Mouse (Mus musculus) adrenal gland, postnatal 36 days (tissue): ENCODE data around the gene Osgin1. TPM values are rescaled to one million over a fixed set of nuclear protein-coding genes. Genes with fewer than 3 reads are reported as not detected.

ENCODE experiments used
- DNase-seq, 2 experiments: peaks; one replicate each; pipeline ENCODE4 v3.0.0; 2021; ENCODE audit warnings: mixed read lengths in 1 of 2
- total RNA-seq, 2 experiments: library from RNA; stranded (reverse); gene quantifications; 2 replicates each; pipeline ENCODE4 v1.2.3; 2021

The Osgin1 gene
- total RNA-seq, 2 experiments from 2014 or later, result 60.9 to 140 TPM

DNA sequence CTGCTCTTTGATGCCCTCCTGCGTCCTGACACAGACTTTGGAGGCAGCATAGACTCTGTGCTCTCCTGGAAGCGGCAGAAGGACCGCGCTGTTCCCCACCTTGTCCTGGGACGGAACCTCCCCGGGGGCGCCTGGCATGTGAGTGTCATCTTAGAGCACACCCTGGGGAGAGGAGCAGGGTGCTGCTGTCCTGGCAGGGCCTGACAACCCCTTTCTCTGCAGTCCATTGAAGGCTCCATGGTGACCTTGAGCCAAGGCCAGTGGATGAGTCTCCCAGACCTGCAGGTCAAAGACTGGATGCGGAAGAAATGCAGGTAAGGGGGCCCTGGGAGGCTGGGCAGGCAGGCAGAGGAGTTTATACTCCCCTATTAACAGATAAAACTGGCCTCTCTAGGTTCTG, 9.0 kb downstream of the Osgin1 start:
- peak; percentile 58 to 63 for DNase-seq

DNA sequence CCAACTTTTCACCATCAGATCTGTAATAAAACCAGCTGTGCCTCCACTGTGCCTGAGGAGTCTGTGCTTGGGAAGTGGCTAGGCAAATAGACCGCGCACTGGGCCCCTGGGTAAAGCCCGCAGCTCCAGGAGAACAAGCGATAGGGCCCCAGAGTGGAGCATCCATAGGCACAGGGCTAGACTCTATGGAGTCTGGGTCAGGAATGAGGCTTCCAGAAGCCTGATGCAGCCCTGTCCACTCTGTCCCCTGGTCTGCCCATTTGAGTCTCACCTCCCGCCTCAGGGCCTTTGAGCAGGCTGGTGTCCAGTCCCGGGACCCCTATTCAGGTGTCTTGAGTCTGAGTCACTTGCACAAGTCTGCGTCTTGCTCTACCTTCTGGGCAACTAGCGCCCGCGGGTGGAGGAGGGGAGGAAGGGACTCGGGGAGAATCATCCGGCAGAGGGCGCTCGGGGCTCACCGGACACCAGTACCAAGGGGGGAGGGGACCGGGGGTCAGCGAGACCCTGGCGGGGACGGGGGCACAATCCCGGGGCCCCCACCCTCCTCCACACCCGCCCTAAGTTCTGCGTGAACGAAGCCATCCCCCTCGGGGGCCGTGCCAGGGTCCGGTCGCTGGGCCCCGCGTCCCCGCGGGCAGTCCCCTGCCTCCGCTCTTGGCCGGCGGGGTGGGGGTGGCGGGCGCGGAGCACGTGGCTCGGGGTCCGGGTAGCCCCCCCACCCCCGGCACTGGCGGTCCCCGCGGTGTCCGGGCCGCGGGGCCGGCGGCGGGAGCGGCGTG, 12.5 kb downstream of the Osgin1 start, which contains the start of gene Necab2:
Gene Necab2, plus strand, starts transcription at position 509 of the 779 bp plus-strand sequence.
- DNase-seq, result peak; percentile 92 to 94

DNA sequence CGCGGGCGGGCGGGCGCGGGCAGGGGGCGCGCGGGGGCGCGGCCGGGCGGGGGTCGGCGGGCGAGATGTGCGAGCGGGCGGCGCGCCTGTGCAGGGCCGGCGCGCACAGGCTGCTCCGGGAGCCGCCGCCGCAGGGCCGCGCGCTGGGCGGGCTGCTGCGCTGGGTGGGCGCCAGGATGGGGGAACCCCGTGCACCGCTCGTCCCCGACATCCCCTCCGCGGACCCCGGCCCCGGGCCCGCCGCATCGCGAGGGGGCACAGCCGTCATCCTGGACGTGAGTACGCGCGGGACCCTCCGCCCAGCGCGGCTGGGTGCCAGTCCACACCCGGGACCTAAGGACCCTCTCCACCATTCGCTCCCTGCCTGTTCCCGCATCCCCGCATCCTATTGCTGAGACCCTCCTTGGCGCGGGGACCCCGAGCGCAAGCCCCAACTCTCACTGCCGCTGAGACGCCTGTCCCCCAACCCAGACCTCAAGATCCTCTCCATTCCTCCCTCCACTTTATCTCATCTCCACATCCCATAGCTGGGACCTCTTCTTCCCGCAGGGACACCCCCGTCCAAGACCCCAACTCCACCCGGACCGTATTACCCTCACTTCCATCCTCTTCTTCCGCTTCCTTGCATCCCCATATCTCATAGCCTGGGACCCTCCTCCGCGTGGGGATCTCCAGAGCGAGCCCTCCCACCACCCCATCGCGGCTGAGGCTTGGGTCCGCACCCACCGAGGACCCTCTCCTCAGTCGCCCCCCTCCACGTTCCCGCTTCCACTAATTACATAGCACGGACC, 13.3 kb downstream of the Osgin1 start:
- DNase-seq, result no peak

GRCm38 (mm10) chr8:119447781-119448170, 13.9 kb downstream of the Osgin1 start:
- no peak for DNase-seq

- no peak for DNase-seq
These were observed 15.7 kb downstream of the Osgin1 start for GRCm38 (mm10) chr8:119449627-119450026.

DNA sequence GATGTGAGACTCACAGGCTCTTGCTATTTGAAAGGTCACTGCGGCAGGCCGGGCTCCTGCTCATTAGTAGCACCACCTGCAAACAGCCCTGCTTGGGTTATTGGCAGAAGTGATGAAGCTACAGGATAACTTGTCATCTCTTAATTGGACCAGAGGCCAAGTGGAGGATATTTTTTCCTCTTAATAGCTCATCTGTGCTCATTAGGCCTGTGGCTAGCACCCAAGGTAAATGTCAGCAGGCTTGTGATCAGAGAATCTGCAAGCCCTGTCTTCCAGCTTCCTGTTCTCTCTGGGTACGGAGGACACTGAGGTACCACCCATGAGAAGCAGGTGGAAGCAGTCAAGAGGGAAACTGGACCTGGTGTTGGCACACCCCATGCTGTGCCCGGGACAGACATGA, 17.2 kb downstream of the Osgin1 start:
- no peak for DNase-seq

GRCm38 (mm10) chr8:119452919-119453318, 19.0 kb downstream of the Osgin1 start:
- DNase-seq, result no peak

DNA sequence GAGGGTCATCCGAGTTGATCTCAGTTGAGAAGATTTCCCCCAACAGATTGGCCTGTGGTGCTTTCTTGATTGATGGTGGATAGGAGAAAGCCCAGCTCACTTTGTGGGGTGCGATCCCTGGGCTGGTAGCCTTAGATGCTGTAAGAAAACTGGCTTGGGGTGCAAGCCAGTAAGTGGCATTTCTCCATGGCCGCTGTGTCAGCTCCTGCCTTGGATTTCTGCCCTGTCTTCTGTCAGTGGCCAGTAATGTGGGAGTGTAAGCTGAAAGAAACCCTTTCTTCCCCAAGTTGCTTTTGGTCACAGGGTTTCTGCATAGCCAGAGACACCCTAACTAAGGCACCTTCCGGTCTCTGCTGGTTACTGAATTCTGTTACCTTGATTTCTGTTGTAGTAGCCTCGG, 22.1 kb downstream of the Osgin1 start:
- no peak for DNase-seq

DNA sequence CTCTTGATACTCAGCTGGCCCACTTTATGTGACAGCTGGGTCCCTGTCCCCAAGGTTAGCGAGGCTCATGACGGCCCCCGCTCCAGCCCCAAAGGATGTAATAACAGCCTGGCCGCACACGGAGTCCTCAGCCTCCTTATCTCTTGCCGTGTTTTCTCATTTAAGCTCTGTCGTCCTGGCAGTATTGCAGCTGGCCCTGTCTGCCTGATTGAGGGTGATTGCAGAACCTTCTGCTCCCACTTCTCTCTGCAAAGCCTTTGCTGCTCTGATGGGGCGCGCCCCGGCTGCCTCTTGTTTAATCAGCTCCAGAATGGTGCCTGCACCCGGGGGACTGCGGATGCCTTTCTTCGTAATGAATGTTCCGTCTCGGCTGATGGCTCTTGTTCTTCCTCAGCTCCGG, 25.8 kb downstream of the Osgin1 start:
- no peak for DNase-seq

DNA sequence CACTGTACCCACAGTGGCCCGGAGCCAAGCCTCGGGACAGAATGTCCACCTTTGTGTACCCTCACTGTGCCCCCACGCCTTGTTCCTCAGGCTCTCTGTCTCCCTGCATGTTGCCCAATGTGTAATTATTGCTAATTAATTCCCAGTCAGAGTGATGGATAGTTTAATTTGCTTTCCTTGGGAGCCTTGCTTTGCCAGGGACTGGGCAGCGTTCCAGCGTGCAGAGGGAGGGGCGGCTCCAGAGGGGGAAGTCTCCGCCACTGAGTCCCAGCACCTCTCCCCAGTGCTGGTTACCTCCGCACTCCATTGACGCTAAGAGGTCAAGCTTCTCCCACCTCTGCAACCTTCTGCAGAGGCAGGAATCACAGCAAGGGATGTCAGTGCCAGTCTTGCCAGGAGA, 27.4 kb downstream of the Osgin1 start:
- no peak for DNase-seq

GRCm38 (mm10) chr8:119463709-119464108, 29.8 kb downstream of the Osgin1 start:
- DNase-seq, result no peak

GRCm38 (mm10) chr8:119466105-119466504, 32.2 kb downstream of the Osgin1 start:
- peak in 1 of 2 experiments; percentile 45 for DNase-seq

GRCm38 (mm10) chr8:119466794-119467193, 32.9 kb downstream of the Osgin1 start:
- no peak for DNase-seq

GRCm38 (mm10) chr8:119468091-119468490, 34.2 kb downstream of the Osgin1 start:
- DNase-seq, result no peak

DNA sequence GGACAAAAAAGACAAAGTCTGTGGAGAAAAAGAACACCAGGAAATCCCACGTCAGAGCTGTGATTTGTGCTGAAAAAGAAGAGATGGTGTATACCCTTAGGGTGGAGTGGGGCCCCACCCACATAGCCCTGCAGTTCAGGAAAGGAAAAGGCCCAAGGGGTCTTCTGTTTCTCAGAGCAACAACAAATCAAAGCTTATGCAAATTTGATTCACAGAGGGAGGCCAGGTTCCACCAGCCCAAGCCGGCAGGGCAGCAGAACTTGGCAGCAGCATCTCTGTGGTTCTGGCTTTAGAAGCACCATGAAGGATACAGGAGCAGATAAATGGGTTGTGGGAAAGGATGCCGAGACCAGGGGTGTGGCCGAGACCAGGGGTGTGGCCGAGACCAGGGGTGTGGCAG, 44.8 kb downstream of the Osgin1 start:
- DNase-seq, result no peak

- DNase-seq, result no peak
These were observed 50.4 kb downstream of the Osgin1 start for GRCm38 (mm10) chr8:119484145-119484896.

DNA sequence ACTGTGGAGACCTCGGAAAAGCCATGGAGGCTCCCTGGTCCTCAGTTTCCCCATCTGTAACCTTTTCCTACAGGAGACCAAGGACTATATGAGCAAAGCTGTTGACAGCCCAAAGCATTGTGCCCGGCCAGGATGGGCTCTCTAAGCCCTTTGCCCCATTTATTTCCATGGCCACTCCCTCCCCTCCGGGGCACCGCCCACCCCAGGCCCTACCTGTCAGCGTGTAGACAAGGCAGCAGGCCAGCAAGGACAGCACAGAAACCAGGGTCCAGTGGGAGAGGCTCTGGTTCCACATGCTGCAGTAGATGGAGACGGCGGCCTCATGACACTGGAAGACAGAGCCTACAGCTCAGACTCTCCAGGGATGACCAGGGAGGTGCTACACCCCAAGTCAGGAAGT, 53.2 kb downstream of the Osgin1 start:
- DNase-seq, result no peak

Other genes with a start within 250 kb of the Osgin1 start
- gene Hsbp1, start 89.6 kb upstream of the Osgin1 start, total RNA-seq, result 100 to 1,000 TPM; 199 to 210 TPM
- gene Mlycd, start 39.2 kb upstream of the Osgin1 start, total RNA-seq, result 10 to 100 TPM; 42.2 to 57.9 TPM
- 1 to 10 TPM; 5.4 to 7.3 TPM for gene Necab2, start 12.6 kb downstream of the Osgin1 start, total RNA-seq
- under 1 TPM in 1 of 2 experiments, not detected in 1; 0.40 TPM for gene Slc38a8, start 67.6 kb downstream of the Osgin1 start, total RNA-seq
- 100 to 1,000 TPM in 1 of 2 experiments, 10 to 100 TPM in 1; 89.2 to 106 TPM for gene Mbtps1, start 124.6 kb downstream of the Osgin1 start, total RNA-seq
- 10 to 100 TPM; 22.7 to 52.4 TPM for gene Hsdl1, start 141.1 kb downstream of the Osgin1 start, total RNA-seq
- under 1 TPM in 1 of 2 experiments, not detected in 1; 0.10 TPM for gene Dnaaf1, start 141.1 kb downstream of the Osgin1 start, total RNA-seq
- gene Taf1c, start 171.1 kb downstream of the Osgin1 start, total RNA-seq, result 10 to 100 TPM; 11.4 to 12.5 TPM
- not detected for gene Adad2, start 178.6 kb downstream of the Osgin1 start, total RNA-seq
- gene Kcng4, start 201.6 kb downstream of the Osgin1 start, total RNA-seq, result under 1 TPM; 0.30 to 0.33 TPM
- 10 to 100 TPM in 1 of 2 experiments, 1 to 10 TPM in 1; 9.7 to 15.6 TPM for gene Wfdc1, start 232.2 kb downstream of the Osgin1 start, total RNA-seq